Mouse (Mus musculus) ES-Bruce4 (cell line): ENCODE data around the gene Gm10190.

Experiments
- CTCF ChIP-seq: IDR thresholded peaks from one replicate; pipeline ENCODE4 v1.8.1; 2011; ENCODE audit warnings: low read depth, low read length
- EP300 ChIP-seq: IDR thresholded peaks from 2 replicates; pipeline ENCODE4 v1.6.1; 2011; ENCODE audit warnings: low read depth, low read length; ENCODE audit not compliant: insufficient read depth

DNA sequence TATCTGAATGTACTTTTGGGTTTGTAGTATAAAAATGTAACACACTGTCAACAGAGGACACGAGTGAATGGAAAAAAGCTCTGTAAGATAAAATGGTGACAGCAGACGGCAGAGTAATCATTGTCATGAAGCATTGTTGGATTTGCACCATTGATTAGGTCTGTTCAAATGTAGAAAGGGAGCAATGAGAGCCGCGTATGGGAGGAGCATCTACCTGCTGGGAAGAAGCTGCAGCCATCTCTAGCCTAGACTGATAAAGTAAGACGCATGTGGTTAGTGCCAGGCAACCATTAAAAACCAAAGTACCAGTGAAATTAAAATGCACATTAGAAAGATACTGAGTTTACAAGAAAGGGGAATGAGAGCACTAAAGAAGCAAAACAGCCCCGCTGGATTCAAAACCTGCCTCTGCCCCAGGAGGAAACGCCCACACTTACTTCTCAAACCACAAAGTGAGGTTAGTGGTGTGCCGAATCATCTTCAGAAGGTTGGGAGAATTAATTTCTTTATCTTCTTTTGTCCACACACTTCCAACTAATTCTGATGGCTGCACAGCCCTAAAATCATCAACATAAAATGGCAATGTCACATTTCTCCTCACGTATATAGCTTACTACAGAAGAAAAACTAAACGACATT, 45.4 kb upstream of the Gm10190 start:
- no peak for TF ChIP-seq EP300
- TF ChIP-seq CTCF: no peak
